Mouse (Mus musculus) lung, adult 2 months (tissue): Measurements from ENCODE around the gene Robo1.

ENCODE experiments used
- CTCF ChIP-seq: fragments of 200-500 bp; IDR thresholded peaks from 2 replicates; pipeline ENCODE4 v1.5.1; 2011; ENCODE audit warnings: mild to moderate bottlenecking, low read length, control low read depth; ENCODE audit not compliant: insufficient read depth
- POLR2A ChIP-seq: fragments of 200-500 bp; IDR thresholded peaks from 2 replicates; pipeline ENCODE4 v1.6.1; 2011; ENCODE audit warnings: low read depth, mild to moderate bottlenecking, control low read depth, low read length, borderline replicate concordance; ENCODE audit errors: extremely low read depth

DNA sequence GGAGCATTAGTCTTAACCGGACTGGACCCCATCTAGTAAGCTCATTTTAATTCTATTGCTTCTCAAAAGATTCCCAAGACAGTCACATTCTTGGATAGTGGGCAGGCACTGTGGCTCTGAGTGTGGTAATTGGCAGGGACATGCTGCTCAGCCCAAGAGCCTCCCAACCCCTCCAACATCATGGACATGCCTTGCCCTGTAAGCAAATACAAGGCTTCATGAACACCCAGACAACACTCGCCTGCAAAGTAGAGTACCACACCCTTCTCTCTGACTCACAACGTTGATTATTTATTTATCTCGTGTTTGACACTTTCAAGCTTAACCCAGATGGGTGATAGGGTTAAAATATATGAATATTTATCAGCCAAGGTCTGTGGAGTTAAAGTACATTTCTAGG, 722.9 kb downstream of the Robo1 start:
- no peak for TF ChIP-seq POLR2A
- TF ChIP-seq CTCF = no peak
